Mouse (Mus musculus) testis, adult 2 months (tissue): Measurements from ENCODE around the gene Xrcc6. TPM values are rescaled to one million over a fixed set of nuclear protein-coding genes. Genes with fewer than 3 reads are reported as not detected.

Experiments used
- H3K27ac ChIP-seq: fragments of 200-500 bp; 2 replicates; pipeline ENCODE4 v1.5.1; 2012; ENCODE audit warnings: low read depth, low read length; ENCODE audit not compliant: control insufficient read depth, insufficient read depth
- H3K27me3 ChIP-seq: fragments of 200-500 bp; 2 replicates; pipeline ENCODE4 v1.6.1; 2012; ENCODE audit warnings: mild to moderate bottlenecking, low read length, moderate library complexity; ENCODE audit not compliant: control insufficient read depth, insufficient read depth
- H3K36me3 ChIP-seq: fragments of 200-500 bp; 2 replicates; pipeline ENCODE4 v1.6.1; 2012; ENCODE audit warnings: mild to moderate bottlenecking, low read length; ENCODE audit not compliant: control insufficient read depth, insufficient read depth
- H3K4me1 ChIP-seq: fragments of 200-500 bp; 2 replicates; pipeline ENCODE4 v1.6.1; 2012; ENCODE audit warnings: low read length; ENCODE audit not compliant: control insufficient read depth, insufficient read depth
- H3K4me3 ChIP-seq: fragments of 200-500 bp; 2 replicates; pipeline ENCODE4 v1.5.1; 2012; ENCODE audit warnings: low read depth, mild to moderate bottlenecking, low read length, moderate library complexity, mixed read lengths; ENCODE audit not compliant: control insufficient read depth
- CTCF ChIP-seq: fragments of 200-500 bp; IDR thresholded peaks from 2 replicates; pipeline ENCODE4 v1.5.1; 2012; ENCODE audit warnings: low read depth, mild to moderate bottlenecking, inconsistent platforms, low read length, moderate library complexity; ENCODE audit not compliant: control insufficient read depth, insufficient read depth, insufficient replicate concordance
- POLR2A ChIP-seq: fragments of 200-500 bp; IDR thresholded peaks from 2 replicates; pipeline ENCODE4 v1.6.1; 2012; ENCODE audit warnings: low read depth, mild to moderate bottlenecking, inconsistent platforms, low read length, moderate library complexity; ENCODE audit not compliant: control insufficient read depth
- polyA plus RNA-seq: library from polyadenylated mRNA; depleted of rRNA; stranded (reverse); fragments of >200 nt; gene quantifications from 2 replicates; pipeline ENCODE4 v1.2.3, GENCODE M21; 2012

Xrcc6 gene
- polyA plus RNA-seq, 1 experiment, result 16.7 TPM

GRCm38 (mm10) chr15:82023965-82024635, 36.5 kb downstream of the Xrcc6 start:
- Histone ChIP-seq H3K4me1 (peaks cover 3% of the 10 kb centered on the region), H3K4me3 (no peak overlapping the region), H3K27ac (no peak overlapping the region), H3K36me3 (no peaks in the 10 kb centered on the region; the same call in 1 of the 2 replicates), H3K27me3 (no peaks in the 10 kb centered on the region)
- TF ChIP-seq CTCF (no peak), POLR2A (no peak)

- Histone ChIP-seq H3K4me1 (peaks cover 3% of the 10 kb centered on the region), H3K27me3 (no peaks in the 10 kb centered on the region)
- TF ChIP-seq CTCF (no peak), POLR2A (no peak)
Observed at GRCm38 (mm10) chr15:82027276-82027675, 39.6 kb downstream of the Xrcc6 start.

GRCm38 (mm10) chr15:82027726-82028125, 40.1 kb downstream of the Xrcc6 start:
- Histone ChIP-seq H3K27ac (no peak overlapping the region), H3K36me3 (no peaks in the 10 kb centered on the region; the same call in 1 of the 2 replicates)

More at GRCm38 (mm10) chr15:82027276-82027675, 39.6 kb downstream of the Xrcc6 start:
- Histone ChIP-seq H3K36me3 (no peaks in the 10 kb centered on the region; the same call in 1 of the 2 replicates), H3K4me3 (no peak overlapping the region), H3K27ac (no peak overlapping the region)

GRCm38 (mm10) chr15:82032386-82032785, 44.8 kb downstream of the Xrcc6 start:
- Histone ChIP-seq H3K27me3 (no peaks in the 10 kb centered on the region), H3K4me3 (no peak overlapping the region), H3K36me3 (no peaks in the 10 kb centered on the region), H3K4me1 (no peaks in the 10 kb centered on the region), H3K27ac (no peak overlapping the region)
- no peak for TF ChIP-seq CTCF
- TF ChIP-seq POLR2A, result no peak

More at GRCm38 (mm10) chr15:82027726-82028125, 40.1 kb downstream of the Xrcc6 start:
- Histone ChIP-seq H3K27me3 (no peaks in the 10 kb centered on the region), H3K4me1 (peaks cover 2% of the 10 kb centered on the region), H3K4me3 (no peak overlapping the region)
- TF ChIP-seq POLR2A, result no peak
- TF ChIP-seq CTCF, result no peak

GRCm38 (mm10) chr15:82033762-82034161, 46.1 kb downstream of the Xrcc6 start, which contains the start of gene Desi1:
TSS of gene Desi1 (minus strand) at chr15:82033862.
- Histone ChIP-seq H3K4me3 (no peak within 1 kb of the TSS), H3K27me3 (no peaks in the 10 kb centered on the region), H3K36me3 (no peaks in the 10 kb centered on the region), H3K27ac (no peak within 1 kb of the TSS), H3K4me1 (no peaks in the 10 kb centered on the region)
- no peak for TF ChIP-seq CTCF
- no peak for TF ChIP-seq POLR2A

GRCm38 (mm10) chr15:82035904-82036689, 48.5 kb downstream of the Xrcc6 start:
- TF ChIP-seq CTCF (no peak), POLR2A (no peak)
- Histone ChIP-seq H3K27me3 (no peaks in the 10 kb centered on the region), H3K27ac (no peak overlapping the region), H3K4me3 (no peak overlapping the region), H3K36me3 (no peaks in the 10 kb centered on the region), H3K4me1 (no peaks in the 10 kb centered on the region)

- no peak overlapping the region for H3K27ac ChIP-seq
- no peak for TF ChIP-seq POLR2A
- peak; percentile 58; the same call in 1 of the 2 replicates for TF ChIP-seq CTCF
- H3K4me1 ChIP-seq, result no peaks in the 10 kb centered on the region
- H3K4me3 ChIP-seq, result no peak overlapping the region
- H3K36me3 ChIP-seq, result 0 out of 2 replicates have a peak, but pooled peaks cover 2% of the 10 kb centered on the region
- H3K27me3 ChIP-seq, result no peaks in the 10 kb centered on the region
Observed at GRCm38 (mm10) chr15:82040650-82041049, 53.0 kb downstream of the Xrcc6 start.
